Mouse (Mus musculus) liver, postnatal 0 days (tissue): Measurements from ENCODE around the gene Usp47. TPM values are rescaled to one million over a fixed set of nuclear protein-coding genes. Genes with fewer than 3 reads are reported as not detected.

Experiments
- ATAC-seq: fragments of 200-750 bp; cut with Nextera tagmentation; 2 replicates; pipeline ENCODE4 v1.8.0; 2017; ENCODE audit warnings: mild to moderate bottlenecking, moderate library complexity
- DNase-seq: peaks from one replicate; pipeline ENCODE4 v3.0.0-alpha.2; 2016
- H3K27ac ChIP-seq: fragments of 300-500 bp; sonication (generic); 2 replicates; pipeline ENCODE4 v1.5.1; 2014; ENCODE audit warnings: antibody characterized with exemption, moderate library complexity, mild to moderate bottlenecking, low read depth
- H3K27me3 ChIP-seq: fragments of 300-500 bp; sonication (generic); 2 replicates; pipeline ENCODE4 v1.6.1; 2014; ENCODE audit warnings: low read length, control low read depth, mixed read lengths; ENCODE audit not compliant: insufficient read depth
- H3K36me3 ChIP-seq: fragments of 300-500 bp; sonication (generic); replicated peaks from 2 replicates; pipeline ENCODE4 v1.6.1; 2014; ENCODE audit warnings: mild to moderate bottlenecking, control low read depth, low read length, moderate library complexity, mixed read lengths; ENCODE audit not compliant: insufficient read depth
- H3K4me1 ChIP-seq: fragments of 300-500 bp; sonication (generic); 2 replicates; pipeline ENCODE4 v1.6.1; 2014; ENCODE audit warnings: antibody characterized with exemption, mild to moderate bottlenecking, control low read depth; ENCODE audit not compliant: insufficient read depth
- H3K4me2 ChIP-seq: fragments of 300-500 bp; sonication (generic); 2 replicates; pipeline ENCODE4 v1.6.1; 2014; ENCODE audit warnings: low read depth, mild to moderate bottlenecking, low read length, moderate library complexity, mixed read lengths
- H3K4me3 ChIP-seq: fragments of 300-500 bp; sonication (generic); 2 replicates; pipeline ENCODE4 v1.5.1; 2014; ENCODE audit warnings: low read depth, low read length
- H3K9ac ChIP-seq: fragments of 300-500 bp; sonication (generic); replicated peaks from 2 replicates; pipeline ENCODE4 v1.6.1; 2014; ENCODE audit warnings: mild to moderate bottlenecking, moderate library complexity
- H3K9me3 ChIP-seq: fragments of 300-500 bp; sonication (generic); 2 replicates; pipeline ENCODE4 v1.6.1; 2016; ENCODE audit warnings: mild to moderate bottlenecking, control low read depth, low read length, mixed read lengths
- CTCF ChIP-seq: sonication (generic); IDR thresholded peaks from 2 replicates; pipeline ENCODE4 v1.5.1; 2016; ENCODE audit warnings: antibody characterized with exemption, low read depth
- EP300 ChIP-seq: IDR thresholded peaks from 2 replicates; pipeline ENCODE4 v1.6.1; 2016; ENCODE audit warnings: antibody characterized with exemption, low read depth, mild to moderate bottlenecking
- whole genome bisulfite sequencing: fragments of 180-500 bp; shearing (Covaris S2); extraction: QIAGEN DNeasy Blood & Tissue Kit; methylation state at CpG from one replicate; pipeline ENCODE4 v1.1.7; 2014; ENCODE audit not compliant: insufficient replicate concordance; 5-methylcytosine and 5-hydroxymethylcytosine counted together
- polyA plus RNA-seq: library from polyadenylated mRNA; unstranded; fragments of >200 nt; fragmentation: Nextera tagmentation; extraction: Ambion mirVana; gene quantifications from 2 replicates; pipeline ENCODE4 v1.2.1, GENCODE M21; 2015

Gene Usp47
- polyA plus RNA-seq, 1 experiment from 2014 or later, result 14.4 TPM

- no peak for DNase-seq
- H3K4me3 ChIP-seq, result no peak overlapping the region
Measured at GRCm38 (mm10) chr7:112138509-112139405, 115.5 kb downstream of the Usp47 start.

GRCm38 (mm10) chr7:112140725-112141124 is 117.4 kb downstream of the Usp47 start:
- no peak overlapping the region for H3K4me2 ChIP-seq
- H3K9ac ChIP-seq, result no peak overlapping the region
- H3K36me3 ChIP-seq, result no peaks in the 10 kb centered on the region
- no peaks in the 10 kb centered on the region for H3K27me3 ChIP-seq
- H3K27ac ChIP-seq, result no peak overlapping the region
- TF ChIP-seq CTCF (no peak), EP300 (no peak)
- ATAC-seq, result no peak
- no peak for DNase-seq
- H3K9me3 ChIP-seq, result no peaks in the 10 kb centered on the region
- 82% methylated on average over 2 of the region's 2 CpGs for WGBS
- no peaks in the 10 kb centered on the region; the same call in 1 of the 2 replicates for H3K4me1 ChIP-seq
- H3K4me3 ChIP-seq, result no peak overlapping the region

More at GRCm38 (mm10) chr7:112138509-112139405, 115.5 kb downstream of the Usp47 start:
- Histone ChIP-seq H3K9ac (no peak overlapping the region), H3K27me3 (no peaks in the 10 kb centered on the region), H3K36me3 (no peaks in the 10 kb centered on the region), H3K27ac (no peak overlapping the region), H3K4me2 (no peak overlapping the region), H3K4me1 (no peaks in the 10 kb centered on the region; the same call in 1 of the 2 replicates), H3K9me3 (no peaks in the 10 kb centered on the region)
- WGBS, result 58% methylated on average over 11 of the region's 11 CpGs
- TF ChIP-seq CTCF (no peak), EP300 (no peak)
- no peak for ATAC-seq

- Histone ChIP-seq H3K36me3 (no peaks in the 10 kb centered on the region), H3K27me3 (no peaks in the 10 kb centered on the region), H3K4me1 (no peaks in the 10 kb centered on the region; the same call in 1 of the 2 replicates), H3K4me3 (no peak overlapping the region), H3K4me2 (no peak overlapping the region), H3K27ac (no peak overlapping the region), H3K9me3 (no peaks in the 10 kb centered on the region), H3K9ac (no peak overlapping the region)
- DNase-seq, result no peak
- WGBS, result 73% methylated on average over 3 of the region's 3 CpGs
- no peak for ATAC-seq
- TF ChIP-seq CTCF, result no peak
- no peak for TF ChIP-seq EP300
Measured at GRCm38 (mm10) chr7:112142616-112143015, 119.3 kb downstream of the Usp47 start.

- no peaks in the 10 kb centered on the region for H3K27me3 ChIP-seq
- no peak for ATAC-seq
- H3K4me3 ChIP-seq, result no peak overlapping the region
- no peaks in the 10 kb centered on the region for H3K36me3 ChIP-seq
- no peak overlapping the region for H3K27ac ChIP-seq
- H3K4me2 ChIP-seq, result no peak overlapping the region
- no peaks in the 10 kb centered on the region; the same call in 1 of the 2 replicates for H3K4me1 ChIP-seq
- no peak for TF ChIP-seq EP300
- TF ChIP-seq CTCF, result no peak
- no peak for DNase-seq
- WGBS, result 45% methylated on average over 7 of the region's 7 CpGs
- H3K9me3 ChIP-seq, result no peaks in the 10 kb centered on the region
- H3K9ac ChIP-seq, result no peak overlapping the region
Measured at GRCm38 (mm10) chr7:112143090-112143500, 119.8 kb downstream of the Usp47 start.

GRCm38 (mm10) chr7:112143978-112144377 is 120.7 kb downstream of the Usp47 start:
- no peak overlapping the region for H3K27ac ChIP-seq
- TF ChIP-seq CTCF, result no peak
- TF ChIP-seq EP300, result no peak
- no peak overlapping the region for H3K4me3 ChIP-seq
- DNase-seq (no peak), ATAC-seq (no peak)
- no peak overlapping the region for H3K9ac ChIP-seq
- H3K36me3 ChIP-seq, result no peaks in the 10 kb centered on the region
- no peak overlapping the region for H3K4me2 ChIP-seq
- H3K27me3 ChIP-seq, result no peaks in the 10 kb centered on the region
- 81% methylated on average over 4 of the region's 4 CpGs for WGBS
- H3K9me3 ChIP-seq, result no peaks in the 10 kb centered on the region
- H3K4me1 ChIP-seq, result no peaks in the 10 kb centered on the region; the same call in 1 of the 2 replicates

- no peak overlapping the region for H3K9ac ChIP-seq
- no peaks in the 10 kb centered on the region for H3K36me3 ChIP-seq
- H3K27me3 ChIP-seq, result no peaks in the 10 kb centered on the region
- no peak overlapping the region for H3K27ac ChIP-seq
- ATAC-seq (no peak), DNase-seq (no peak)
- no peak overlapping the region for H3K4me3 ChIP-seq
- TF ChIP-seq EP300 (no peak), CTCF (no peak)
- no peaks in the 10 kb centered on the region; the same call in 1 of the 2 replicates for H3K4me1 ChIP-seq
- 80% methylated on average over 11 of the region's 11 CpGs for WGBS
- H3K9me3 ChIP-seq, result no peaks in the 10 kb centered on the region
- no peak overlapping the region for H3K4me2 ChIP-seq
Measured at GRCm38 (mm10) chr7:112144646-112145179, 121.4 kb downstream of the Usp47 start.
